Mouse (Mus musculus) liver, adult (tissue): ENCODE results near the gene Plvap.

Experiments
- GATA4 ChIP-seq: IDR thresholded peaks from 2 replicates; pipeline ENCODE4 v1.6.1; 2014; ENCODE audit warnings: mild to moderate bottlenecking, low read length; ENCODE audit not compliant: insufficient replicate concordance

The Plvap gene

GRCm38 (mm10) chr8:71535663-71536062 is 24.1 kb upstream of the Plvap start:
- no peak for TF ChIP-seq GATA4

- TF ChIP-seq GATA4: no peak
Observed at GRCm38 (mm10) chr8:71534263-71534810, 22.8 kb upstream of the Plvap start.

- TF ChIP-seq GATA4: no peak
Observed at GRCm38 (mm10) chr8:71528362-71529073, 17.0 kb upstream of the Plvap start.

- no peak for TF ChIP-seq GATA4
Observed at GRCm38 (mm10) chr8:71527162-71527870, 15.8 kb upstream of the Plvap start.

GRCm38 (mm10) chr8:71526272-71526671 is 14.7 kb upstream of the Plvap start:
- TF ChIP-seq GATA4: peak; percentile 56; the same call in 1 of the 2 replicates

GRCm38 (mm10) chr8:71525226-71526050 is 13.9 kb upstream of the Plvap start, which contains the start of gene Ccdc194:
Gene Ccdc194 (minus strand): TSS chr8:71525711.
- TF ChIP-seq GATA4: no peak

- no peak for TF ChIP-seq GATA4
Observed at GRCm38 (mm10) chr8:71521634-71522033, 10.1 kb upstream of the Plvap start.

GRCm38 (mm10) chr8:71516786-71517185 is 5.2 kb upstream of the Plvap start:
- no peak for TF ChIP-seq GATA4

GRCm38 (mm10) chr8:71515043-71515442 is 3.5 kb upstream of the Plvap start:
- TF ChIP-seq GATA4: no peak

GRCm38 (mm10) chr8:71513018-71513754 is 1.6 kb upstream of the Plvap start:
- no peak for TF ChIP-seq GATA4

- TF ChIP-seq GATA4: no peak
Observed at GRCm38 (mm10) chr8:71509316-71509715, 2.2 kb downstream of the Plvap start.

GRCm38 (mm10) chr8:71507589-71508104 is 3.9 kb downstream of the Plvap start:
- TF ChIP-seq GATA4: peak; percentile 10; the same call in 1 of the 2 replicates

- no peak for TF ChIP-seq GATA4
Observed at GRCm38 (mm10) chr8:71505979-71506378, 5.6 kb downstream of the Plvap start.

GRCm38 (mm10) chr8:71505326-71505725 is 6.2 kb downstream of the Plvap start:
- no peak for TF ChIP-seq GATA4
